Mouse (Mus musculus): ENCODE measurements around the gene Foxc1. TPM values are rescaled to one million over a fixed set of nuclear protein-coding genes. Genes with fewer than 3 reads are reported as not detected.

Gene Foxc1
- total and polyA plus RNA-seq, 3 experiments, result not detected

DNA sequence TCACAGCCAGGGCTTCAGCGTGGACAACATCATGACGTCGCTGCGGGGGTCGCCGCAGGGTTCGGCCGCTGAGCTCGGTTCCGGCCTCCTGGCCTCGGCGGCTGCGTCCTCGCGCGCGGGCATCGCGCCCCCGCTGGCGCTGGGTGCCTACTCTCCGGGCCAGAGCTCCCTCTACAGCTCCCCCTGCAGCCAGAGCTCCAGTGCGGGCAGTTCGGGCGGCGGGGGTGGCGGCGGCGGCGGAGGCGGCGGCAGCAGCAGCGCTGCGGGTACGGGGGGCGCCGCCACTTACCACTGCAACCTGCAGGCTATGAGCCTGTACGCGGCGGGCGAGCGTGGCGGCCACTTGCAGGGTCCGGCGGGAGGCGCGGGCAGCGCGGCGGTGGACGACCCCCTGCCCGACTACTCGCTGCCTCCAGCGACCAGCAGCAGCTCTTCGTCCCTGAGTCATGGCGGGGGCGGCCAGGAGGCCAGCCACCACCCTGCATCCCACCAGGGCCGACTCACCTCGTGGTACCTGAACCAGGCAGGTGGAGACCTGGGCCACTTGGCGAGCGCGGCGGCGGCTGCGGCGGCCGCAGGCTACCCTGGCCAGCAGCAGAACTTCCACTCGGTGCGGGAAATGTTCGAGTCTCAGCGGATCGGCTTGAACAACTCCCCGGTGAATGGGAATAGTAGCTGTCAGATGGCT is 1.8 kb downstream of the Foxc1 start:
- no peaks in the 10 kb centered on the region for H3K4me1 ChIP-seq (ENCODE audit: control insufficient read depth in 1 of 2, insufficient read depth in 2 of 2)

DNA sequence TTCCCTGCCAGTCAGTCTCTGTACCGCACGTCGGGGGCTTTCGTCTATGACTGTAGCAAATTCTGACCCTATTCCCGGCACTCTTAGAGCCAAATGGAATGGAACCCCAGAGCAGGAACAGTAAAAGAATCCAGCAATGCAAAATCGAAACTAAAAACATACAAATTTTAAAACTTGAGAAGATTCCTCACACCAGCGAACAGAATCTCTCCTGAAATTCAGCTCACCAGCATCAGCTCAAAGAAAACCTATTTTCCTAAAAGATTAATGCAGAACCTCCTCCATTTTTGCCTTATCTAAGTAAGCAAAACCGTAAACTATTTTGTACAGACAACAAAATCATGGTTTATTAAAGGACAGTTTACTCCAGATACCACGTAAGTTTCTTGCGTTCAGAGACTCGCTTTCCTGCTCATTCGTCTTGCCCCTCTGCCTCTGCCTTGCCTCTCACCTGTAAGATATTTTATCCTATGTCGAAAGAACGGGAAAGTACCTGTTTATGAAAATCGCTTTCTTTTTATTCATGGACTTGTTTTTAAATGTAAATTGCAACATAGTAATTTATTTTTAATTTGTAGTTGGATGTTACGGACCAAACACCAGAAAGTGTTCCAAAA is 2.5 kb downstream of the Foxc1 start:
- Histone ChIP-seq H3K4me3 (replicated peaks in 1 of 3; ENCODE audit: low read depth in 2 of 3, low read length in 2 of 3, poor library complexity in 1 of 3) (no peak overlapping the region), H3K27ac (ENCODE audit: insufficient read depth, low read depth) (no peak overlapping the region), H3K27me3 (replicated peaks) (no peaks in the 10 kb centered on the region), H3K9me3 (replicated peaks; ENCODE audit: low read length) (peaks cover 28% of the 10 kb centered on the region), H3K79me2 (replicated peaks; ENCODE audit: control insufficient read depth, extremely low read depth, insufficient read depth, poor library complexity, severe bottlenecking) (no peaks in the 10 kb centered on the region), H3K4me2 (ENCODE audit: insufficient read depth, low read depth, poor library complexity, severe bottlenecking) (no peak overlapping the region), H3K36me3 (replicated peaks in 1 of 2; ENCODE audit: control insufficient read depth in 1 of 2, insufficient read depth in 1 of 2, low read length in 1 of 2) (peaks cover 0 to 2% of the 10 kb centered on the region in 2 experiments), H3K4me1 (ENCODE audit: control insufficient read depth in 1 of 2, insufficient read depth in 2 of 2) (no peaks in the 10 kb centered on the region), H3K9ac (ENCODE audit: insufficient read depth, low read depth) (no peak overlapping the region)
- dilution Hi-C loops (cut with MboI; ENCODE audit: extremely low pct_ligation_motif_present, extremely low pct_unique_long_range_greater_than_20kb, low sequenced_read_pairs) (no loop called here), in situ Hi-C loops (cut with MboI; ENCODE audit: low pct_ligation_motif_present, low pct_unique_long_range_greater_than_20kb, low sequenced_read_pairs) (loop anchor here (10.0 to 25.0 kb wide), 2 partner anchors 403 to 606 kb away; no protein-coding TSS in a partner anchor)
- TF ChIP-seq TCF12 (IDR thresholded peaks at IDR 0.05; ENCODE audit: low read depth, low read length) (no peak), HCFC1 (IDR thresholded peaks at IDR 0.05; ENCODE audit: low read depth, low read length) (no peak), RCOR1 (conservative IDR thresholded peaks at IDR 0.05; ENCODE audit: low read depth, low read length) (no peak), PAX5 (IDR thresholded peaks at IDR 0.05; ENCODE audit: low read length) (no peak), USF1 (IDR thresholded peaks at IDR 0.05; ENCODE audit: low read depth, low read length) (no peak), ZC3H11A (IDR thresholded peaks at IDR 0.05; ENCODE audit: low read depth, low read length) (no peak), BHLHE40 (IDR thresholded peaks at IDR 0.05; ENCODE audit: low read depth, low read length) (no peak), JUN (IDR thresholded peaks at IDR 0.05; ENCODE audit: insufficient read depth, low read depth, low read length) (no peak), ELF1 (IDR thresholded peaks at IDR 0.05; ENCODE audit: low read depth, low read length) (no peak), TBP (conservative IDR thresholded peaks at IDR 0.05; ENCODE audit: low read depth, low read length) (no peak), RAD21 (IDR thresholded peaks at IDR 0.05; ENCODE audit: low read depth, low read length) (no peak)
- DNase-seq (ENCODE audit: extremely low read depth), result no peak

More for the DNA sequence above, 1.8 kb downstream of the Foxc1 start:
- Histone ChIP-seq H3K9me3 (replicated peaks; ENCODE audit: low read length) (peaks cover 28% of the 10 kb centered on the region), H3K36me3 (replicated peaks in 1 of 2; ENCODE audit: control insufficient read depth in 1 of 2, insufficient read depth in 1 of 2, low read length in 1 of 2) (peaks cover 0 to 2% of the 10 kb centered on the region in 2 experiments), H3K4me3 (replicated peaks in 1 of 3; ENCODE audit: low read depth in 2 of 3, low read length in 2 of 3, poor library complexity in 1 of 3) (no peak overlapping the region), H3K27me3 (replicated peaks) (no peaks in the 10 kb centered on the region), H3K4me2 (ENCODE audit: insufficient read depth, low read depth, poor library complexity, severe bottlenecking) (no peak overlapping the region), H3K79me2 (replicated peaks; ENCODE audit: control insufficient read depth, extremely low read depth, insufficient read depth, poor library complexity, severe bottlenecking) (no peaks in the 10 kb centered on the region), H3K9ac (ENCODE audit: insufficient read depth, low read depth) (no peak overlapping the region), H3K27ac (ENCODE audit: insufficient read depth, low read depth) (no peak overlapping the region)
- dilution Hi-C loops (cut with MboI; ENCODE audit: extremely low pct_ligation_motif_present, extremely low pct_unique_long_range_greater_than_20kb, low sequenced_read_pairs) (no loop called here), in situ Hi-C loops (cut with MboI; ENCODE audit: low pct_ligation_motif_present, low pct_unique_long_range_greater_than_20kb, low sequenced_read_pairs) (loop anchor here (10.0 to 25.0 kb wide), 2 partner anchors 404 to 607 kb away; no protein-coding TSS in a partner anchor)
- TF ChIP-seq BHLHE40 (IDR thresholded peaks at IDR 0.05; ENCODE audit: low read depth, low read length) (no peak), USF2 (conservative IDR thresholded peaks at IDR 0.05; ENCODE audit: low read depth, low read length) (no peak), POLR2AphosphoS2 (IDR thresholded peaks at IDR 0.05; ENCODE audit: low read depth, low read length) (no peak), ZNF384 (IDR thresholded peaks at IDR 0.05; ENCODE audit: low read depth, low read length) (no peak), TCF12 (IDR thresholded peaks at IDR 0.05; ENCODE audit: low read depth, low read length) (no peak), MAFK (IDR thresholded peaks at IDR 0.05; ENCODE audit: insufficient replicate concordance, low read length) (no peak), POLR2A (IDR thresholded peaks at IDR 0.05; ENCODE audit: low read depth, low read length) (no peak), PAX5 (IDR thresholded peaks at IDR 0.05; ENCODE audit: low read length) (no peak), E2F4 (IDR thresholded peaks at IDR 0.05; ENCODE audit: insufficient replicate concordance, low read depth, low read length) (no peak), JUN (IDR thresholded peaks at IDR 0.05; ENCODE audit: insufficient read depth, low read depth, low read length) (no peak), JUND (conservative IDR thresholded peaks at IDR 0.05; ENCODE audit: low read depth, low read length) (no peak), CHD2 (IDR thresholded peaks at IDR 0.05; ENCODE audit: low read length) (no peak), RAD21 (IDR thresholded peaks at IDR 0.05; ENCODE audit: low read depth, low read length) (no peak)
- DNase-seq (ENCODE audit: extremely low read depth), result no peak

All from CH12.LX (cell line).